Mouse (Mus musculus) Muller cell, postnatal 12 days (primary cell): Measurements from ENCODE around the gene D130043K22Rik.

ENCODE experiments used
- DNase-seq: peaks from one replicate; pipeline ENCODE4 v3.0.0-alpha.2; 2015; ENCODE audit errors: inconsistent ontology term

D130043K22Rik gene

GRCm38 (mm10) chr13:24844983-24845955 lies at the start of gene D130043K22Rik:
D130043K22Rik (plus strand) TSS chr13:24845135.
- peak; percentile 39 for DNase-seq

DNA sequence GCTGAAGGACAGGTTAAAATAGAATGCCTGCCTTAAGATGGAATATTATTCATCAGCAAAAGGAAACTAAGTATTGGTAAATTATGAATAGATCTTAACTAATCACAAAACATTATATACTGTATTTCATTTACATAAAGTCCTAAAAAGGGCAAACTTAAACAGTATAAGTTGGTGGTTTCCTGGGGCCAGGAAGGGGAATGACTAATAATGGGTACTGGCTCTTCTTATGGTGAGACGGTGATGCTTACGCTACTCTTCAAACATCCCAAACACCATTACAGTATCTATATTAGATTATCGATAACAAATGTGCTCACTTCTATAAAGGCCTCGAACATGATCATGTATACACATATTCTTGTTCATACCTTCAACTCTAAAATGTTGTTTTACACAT lies 46.2 kb upstream of the D130043K22Rik start:
- no peak for DNase-seq

DNA sequence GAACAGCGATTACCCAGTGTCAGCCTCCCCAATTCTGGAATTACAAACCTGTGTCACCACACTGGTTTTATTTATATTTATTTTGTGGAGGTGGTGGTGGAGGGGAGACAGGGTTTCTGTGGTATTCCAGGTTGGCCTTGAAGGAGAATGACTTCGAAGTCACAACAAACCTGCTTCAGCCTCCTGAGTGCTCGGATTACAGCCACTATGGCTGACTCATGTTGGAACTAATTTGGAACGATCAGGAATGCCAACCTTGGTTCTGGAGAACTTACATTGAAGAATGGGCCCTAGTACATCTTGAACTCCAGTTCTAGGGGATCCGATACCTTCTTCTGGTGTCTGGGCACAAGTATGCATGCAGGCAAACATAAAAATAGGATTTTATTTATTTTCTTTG lies 45.6 kb upstream of the D130043K22Rik start:
- no peak for DNase-seq

DNA sequence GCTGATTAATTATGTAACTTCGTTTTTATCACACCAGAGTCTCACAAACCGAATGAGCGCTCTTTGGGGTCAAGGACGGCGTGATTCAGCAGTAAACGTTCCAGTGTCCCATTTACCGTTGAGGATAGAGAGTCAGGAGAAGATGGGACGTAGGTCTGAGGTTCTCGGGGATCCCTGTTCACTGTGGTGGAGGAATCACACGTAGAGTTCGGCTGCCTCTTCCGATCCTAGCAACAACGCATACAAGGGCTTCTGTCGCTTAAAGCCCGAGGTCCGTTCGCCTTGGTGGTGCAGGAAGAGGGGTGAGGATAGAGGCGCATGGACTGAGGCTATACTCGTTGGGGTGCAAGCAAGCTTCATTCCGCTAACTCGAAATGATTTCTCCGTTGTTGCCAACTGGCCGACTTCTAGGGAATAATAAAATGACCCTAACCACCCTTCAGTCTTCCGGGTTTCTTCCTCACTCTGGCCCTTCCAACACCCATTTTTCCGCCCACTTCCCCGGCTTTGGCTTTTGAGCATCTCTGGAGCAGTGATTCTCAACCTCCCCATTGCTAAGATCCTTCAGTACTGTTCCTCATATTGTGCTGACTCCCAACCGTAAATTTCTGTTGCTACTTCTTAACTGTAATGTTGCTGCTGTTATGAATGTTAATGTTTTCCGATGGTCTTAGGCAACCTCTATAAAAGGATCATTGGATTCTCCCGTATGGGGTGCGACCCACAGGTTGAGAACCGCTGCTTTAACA lies 44.8 kb upstream of the D130043K22Rik start:
- DNase-seq: peak; percentile 65

DNA sequence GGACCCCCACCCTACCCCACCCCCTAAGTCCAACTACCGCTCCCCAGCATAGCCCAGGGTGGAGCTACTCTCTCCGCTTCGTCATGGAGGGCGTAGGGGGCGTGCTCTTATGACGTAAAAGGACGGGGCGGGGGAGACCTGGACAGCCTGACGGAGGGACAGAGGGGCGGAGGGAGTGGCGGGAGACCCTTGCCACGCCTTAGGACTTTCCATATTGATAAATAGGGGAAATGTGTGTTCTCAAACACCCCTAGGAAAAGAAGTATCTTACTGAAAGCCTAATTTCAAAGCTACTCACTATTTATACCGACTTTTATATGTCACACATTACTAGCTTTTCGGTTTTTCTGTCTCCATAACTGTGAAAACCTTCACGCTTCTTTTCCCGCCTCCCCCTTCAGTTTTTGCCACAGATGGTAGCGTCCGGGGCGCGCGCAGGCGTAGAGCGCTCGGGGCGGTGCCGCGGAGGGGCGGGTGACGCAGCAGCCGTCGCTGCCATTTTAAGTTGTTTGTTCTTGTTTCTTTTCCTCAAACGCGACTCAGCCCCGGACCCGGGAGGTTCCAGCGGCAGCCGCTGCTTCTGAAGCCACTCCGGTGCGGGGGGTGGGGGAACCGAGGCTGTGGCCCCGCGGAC lies 44.1 kb upstream of the D130043K22Rik start:
- peak; percentile 99 for DNase-seq

GRCm38 (mm10) chr13:24801308-24801921 lies 43.5 kb upstream of the D130043K22Rik start, which contains the start of gene BC005537:
BC005537 (plus strand) TSS chr13:24801657.
- DNase-seq: no peak

GRCm38 (mm10) chr13:24802131-24802691 lies 42.7 kb upstream of the D130043K22Rik start:
- no peak for DNase-seq

DNA sequence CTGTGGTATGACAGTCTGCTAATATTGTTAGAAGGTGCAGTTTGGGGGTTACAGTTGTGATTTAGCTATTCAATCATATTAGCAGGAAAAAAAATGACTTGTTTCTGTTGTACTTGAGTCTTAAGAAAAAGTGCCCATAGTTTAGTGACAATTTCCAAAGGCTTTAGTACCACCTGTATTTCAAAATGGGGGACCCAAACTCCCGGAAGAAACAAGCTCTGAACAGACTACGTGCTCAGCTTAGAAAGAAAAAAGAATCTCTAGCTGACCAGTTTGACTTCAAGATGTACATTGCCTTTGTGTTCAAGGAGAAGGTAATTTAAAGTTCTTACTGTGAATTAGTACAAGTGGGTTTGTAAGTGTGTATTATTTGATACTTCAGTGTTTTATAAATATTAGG lies 41.7 kb upstream of the D130043K22Rik start:
- DNase-seq: no peak

DNA sequence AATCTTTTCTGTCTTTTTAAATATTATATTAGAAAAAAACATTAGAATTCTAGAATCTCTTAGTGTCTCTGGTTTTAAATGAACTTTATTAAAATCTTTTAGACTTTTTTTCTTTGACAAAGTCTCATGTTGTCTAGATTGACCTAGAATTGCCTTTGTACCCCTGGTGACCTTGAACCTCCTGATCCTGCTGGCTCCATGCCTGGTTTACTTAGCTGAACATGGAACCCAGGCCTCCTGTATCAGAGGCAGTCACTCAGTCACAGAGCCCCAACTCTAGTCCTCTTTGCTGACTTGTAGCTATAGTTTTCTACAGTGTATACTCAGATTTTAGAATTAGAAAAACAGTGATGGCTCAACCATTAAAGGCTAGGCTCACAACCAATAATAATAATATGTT lies 38.9 kb upstream of the D130043K22Rik start:
- DNase-seq: no peak

DNA sequence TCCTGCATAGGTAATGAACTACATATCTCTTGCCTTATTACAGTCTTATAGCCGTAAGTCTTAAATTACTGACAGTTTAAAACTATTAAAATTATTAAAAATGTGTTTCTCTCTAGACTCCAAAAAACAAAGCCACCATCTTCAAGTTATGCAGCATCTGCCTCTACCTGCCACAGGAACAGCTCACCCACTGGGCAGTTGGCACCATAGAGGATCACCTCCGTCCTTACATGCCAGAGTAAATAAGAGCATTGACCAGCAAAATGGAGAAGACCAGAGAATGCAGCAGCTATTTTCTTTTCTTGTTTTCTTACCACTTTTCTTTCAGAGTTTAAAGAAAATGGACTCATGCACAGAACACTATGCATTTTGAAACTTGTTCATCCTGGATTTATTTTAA lies 32.4 kb upstream of the D130043K22Rik start:
- DNase-seq: no peak

DNA sequence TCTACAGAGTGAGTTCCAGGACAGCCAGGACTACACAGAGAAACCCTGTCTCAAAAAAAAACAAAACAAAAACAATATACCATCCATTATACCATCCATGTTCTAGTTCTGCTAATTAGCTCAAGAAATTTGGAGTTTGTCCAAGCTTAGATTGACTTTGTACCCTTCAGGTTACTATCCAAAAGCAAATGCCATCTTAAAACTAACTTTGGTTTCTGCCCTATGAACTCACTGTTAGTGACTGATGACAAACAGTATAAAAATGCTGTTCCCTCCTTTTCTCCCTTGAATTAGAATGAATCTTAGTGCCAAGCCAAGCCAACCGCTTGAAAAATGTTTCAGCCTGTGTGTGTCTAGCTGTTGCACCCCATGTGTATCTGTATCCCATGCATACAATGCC lies 30.3 kb upstream of the D130043K22Rik start:
- no peak for DNase-seq

GRCm38 (mm10) chr13:24816125-24817092 lies 28.5 kb upstream of the D130043K22Rik start:
- DNase-seq: no peak

DNA sequence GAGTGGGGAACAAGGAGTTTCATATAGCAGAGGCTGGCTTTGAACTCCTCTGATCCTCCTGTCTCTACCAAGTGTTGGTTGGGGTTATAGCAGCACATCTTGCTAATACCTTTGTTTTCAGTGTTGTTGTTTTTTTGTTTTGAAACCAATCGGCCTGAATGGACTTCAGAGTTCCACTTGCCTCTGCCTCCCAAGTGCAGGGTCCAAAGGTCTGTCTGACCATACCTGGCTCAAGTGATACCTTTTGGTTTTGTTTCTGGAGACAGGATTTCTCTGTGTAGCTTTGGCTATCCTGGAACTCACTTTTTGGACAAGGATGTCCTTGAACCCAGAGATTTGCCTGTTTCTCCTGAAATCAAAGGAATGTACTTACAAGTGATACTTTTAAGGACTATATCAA lies 25.0 kb upstream of the D130043K22Rik start:
- no peak for DNase-seq

- no peak for DNase-seq
Observed at GRCm38 (mm10) chr13:24822663-24823343, 22.1 kb upstream of the D130043K22Rik start.

DNA sequence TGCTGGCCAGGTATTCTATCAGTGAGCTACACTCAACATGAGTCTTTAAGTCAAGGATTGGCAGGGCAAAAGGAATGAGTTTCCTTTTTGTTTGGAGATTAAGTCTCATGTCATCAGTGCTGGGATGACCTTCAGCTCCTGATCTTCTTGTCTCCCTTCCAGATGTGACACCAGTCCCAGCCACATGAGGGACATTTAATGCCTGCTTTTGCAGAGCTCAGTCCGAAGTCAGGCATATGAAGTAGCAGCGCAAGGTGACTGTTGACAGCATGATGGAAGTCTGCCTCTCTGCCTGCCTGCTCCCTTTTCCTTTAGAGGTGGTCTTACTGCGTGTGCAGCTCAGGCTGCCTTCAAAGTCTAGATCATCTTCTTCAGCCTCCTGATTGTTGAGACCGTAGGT lies 20.3 kb upstream of the D130043K22Rik start:
- DNase-seq: no peak

DNA sequence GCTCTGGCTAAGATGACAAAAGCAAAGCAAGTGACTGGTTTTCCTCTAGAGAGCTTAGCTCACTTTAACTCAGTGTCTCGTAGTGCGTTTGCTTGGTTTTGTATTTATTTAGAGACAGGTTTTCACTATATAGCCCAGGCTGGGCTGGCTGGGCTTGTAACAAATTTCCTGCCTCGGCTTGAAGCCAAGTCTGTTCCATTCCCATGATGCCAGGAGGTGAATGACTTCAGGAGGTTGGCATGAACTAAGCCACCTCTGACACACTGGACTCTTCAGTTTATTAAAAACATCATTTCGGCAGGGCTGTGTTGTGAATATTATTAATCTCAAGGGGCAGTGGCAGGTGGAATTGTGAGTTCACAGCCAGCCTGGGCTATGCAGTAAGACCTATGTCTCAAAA lies 19.3 kb upstream of the D130043K22Rik start:
- DNase-seq: no peak

DNA sequence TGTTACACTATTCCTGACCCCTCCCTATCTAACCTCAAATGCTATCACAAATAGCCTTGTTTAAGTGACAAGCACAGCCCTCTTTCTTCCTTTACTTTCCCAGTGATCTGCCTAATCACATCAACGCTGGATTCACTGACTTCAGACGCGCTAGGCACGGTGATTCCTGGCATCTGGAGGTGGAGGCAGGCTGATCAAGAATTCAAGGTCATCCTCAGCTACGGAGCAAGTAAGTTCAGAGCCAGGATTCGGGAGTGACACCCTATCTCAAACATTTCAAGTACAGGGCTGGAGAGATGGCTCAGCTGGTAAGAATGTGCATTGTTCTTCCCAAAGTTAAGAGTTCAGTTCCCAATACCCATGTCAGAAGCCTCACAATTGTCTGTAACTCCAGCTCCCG lies 18.8 kb upstream of the D130043K22Rik start:
- DNase-seq: no peak

DNA sequence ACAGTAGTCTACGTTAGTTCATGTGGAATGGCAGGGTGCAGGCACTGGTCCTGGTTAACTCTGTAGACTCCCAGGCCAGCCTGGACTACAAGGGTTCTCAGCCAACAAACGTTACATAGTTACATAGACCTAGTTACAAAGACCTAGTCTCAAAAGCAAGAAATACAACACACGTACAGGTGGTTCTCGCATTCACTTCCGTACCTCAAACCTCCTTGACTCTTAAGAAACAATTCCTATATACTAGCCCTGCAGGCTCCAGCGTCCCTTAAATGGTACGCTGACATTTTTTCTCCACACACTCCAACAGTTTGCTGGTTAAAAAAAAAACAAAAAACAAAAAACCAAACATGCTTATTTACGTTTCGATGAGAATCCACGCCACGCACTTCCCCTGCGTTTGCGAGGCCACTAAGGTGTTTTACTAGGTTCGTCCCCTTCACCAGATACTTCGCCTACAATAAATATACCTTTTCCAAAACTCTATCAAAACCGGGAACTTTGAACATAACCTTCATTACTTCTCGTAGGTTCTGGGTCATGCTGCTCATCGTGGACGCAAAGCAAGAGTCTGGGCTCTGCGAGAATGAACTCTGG lies 14.1 kb upstream of the D130043K22Rik start:
- no peak for DNase-seq
